Mouse (Mus musculus) forebrain, embryonic 15.5 days (tissue): ENCODE results near the gene Use1. TPM values are rescaled to one million over a fixed set of nuclear protein-coding genes. Genes with fewer than 3 reads are reported as not detected.

Experiments
- ATAC-seq: fragments of 200-750 bp; cut with Nextera tagmentation; replicated peaks from 2 replicates; pipeline ENCODE4 v1.8.0; 2017; ENCODE audit warnings: mild to moderate bottlenecking, moderate TSS enrichment, moderate library complexity
- H3K27ac ChIP-seq: fragments of 300-500 bp; sonication (generic); replicated peaks from 2 replicates; pipeline ENCODE4 v1.5.1; 2015; ENCODE audit warnings: mild to moderate bottlenecking, inconsistent platforms
- H3K27me3 ChIP-seq: fragments of 300-500 bp; sonication (generic); 2 replicates; pipeline ENCODE4 v1.6.1; 2015; ENCODE audit warnings: inconsistent platforms
- H3K36me3 ChIP-seq: fragments of 300-500 bp; sonication (generic); 2 replicates; pipeline ENCODE4 v1.6.1; 2015; ENCODE audit warnings: mild to moderate bottlenecking, inconsistent platforms
- H3K4me1 ChIP-seq: fragments of 300-500 bp; sonication (generic); 2 replicates; pipeline ENCODE4 v1.6.1; 2015; ENCODE audit warnings: inconsistent platforms
- H3K4me2 ChIP-seq: fragments of 300-500 bp; sonication (generic); replicated peaks from 2 replicates; pipeline ENCODE4 v1.6.1; 2015; ENCODE audit warnings: mild to moderate bottlenecking, inconsistent platforms
- H3K4me3 ChIP-seq: fragments of 300-500 bp; sonication (generic); 2 replicates; pipeline ENCODE4 v1.5.1; 2015; ENCODE audit warnings: mild to moderate bottlenecking, inconsistent platforms
- H3K9ac ChIP-seq: fragments of 300-500 bp; sonication (generic); replicated peaks from 2 replicates; pipeline ENCODE4 v1.6.1; 2015; ENCODE audit warnings: mild to moderate bottlenecking, inconsistent platforms
- H3K9me3 ChIP-seq: fragments of 300-500 bp; sonication (generic); 2 replicates; pipeline ENCODE4 v1.6.1; 2016; ENCODE audit warnings: inconsistent platforms
- WGBS: fragments of 180-500 bp; shearing (Covaris S2); methylation state at CpG from one replicate; pipeline ENCODE4 v1.1.7; 2015; ENCODE audit warnings: mixed read lengths; 5-methylcytosine and 5-hydroxymethylcytosine counted together
- polyA plus RNA-seq: library from polyadenylated mRNA; unstranded; fragments of >200 nt; fragmentation: Nextera tagmentation; extraction: Ambion mirVana; gene quantifications from 2 replicates; pipeline ENCODE4 v1.2.1, GENCODE M21; 2015

Use1 gene
- polyA plus RNA-seq, 1 experiment from 2014 or later = 98.4 TPM

DNA sequence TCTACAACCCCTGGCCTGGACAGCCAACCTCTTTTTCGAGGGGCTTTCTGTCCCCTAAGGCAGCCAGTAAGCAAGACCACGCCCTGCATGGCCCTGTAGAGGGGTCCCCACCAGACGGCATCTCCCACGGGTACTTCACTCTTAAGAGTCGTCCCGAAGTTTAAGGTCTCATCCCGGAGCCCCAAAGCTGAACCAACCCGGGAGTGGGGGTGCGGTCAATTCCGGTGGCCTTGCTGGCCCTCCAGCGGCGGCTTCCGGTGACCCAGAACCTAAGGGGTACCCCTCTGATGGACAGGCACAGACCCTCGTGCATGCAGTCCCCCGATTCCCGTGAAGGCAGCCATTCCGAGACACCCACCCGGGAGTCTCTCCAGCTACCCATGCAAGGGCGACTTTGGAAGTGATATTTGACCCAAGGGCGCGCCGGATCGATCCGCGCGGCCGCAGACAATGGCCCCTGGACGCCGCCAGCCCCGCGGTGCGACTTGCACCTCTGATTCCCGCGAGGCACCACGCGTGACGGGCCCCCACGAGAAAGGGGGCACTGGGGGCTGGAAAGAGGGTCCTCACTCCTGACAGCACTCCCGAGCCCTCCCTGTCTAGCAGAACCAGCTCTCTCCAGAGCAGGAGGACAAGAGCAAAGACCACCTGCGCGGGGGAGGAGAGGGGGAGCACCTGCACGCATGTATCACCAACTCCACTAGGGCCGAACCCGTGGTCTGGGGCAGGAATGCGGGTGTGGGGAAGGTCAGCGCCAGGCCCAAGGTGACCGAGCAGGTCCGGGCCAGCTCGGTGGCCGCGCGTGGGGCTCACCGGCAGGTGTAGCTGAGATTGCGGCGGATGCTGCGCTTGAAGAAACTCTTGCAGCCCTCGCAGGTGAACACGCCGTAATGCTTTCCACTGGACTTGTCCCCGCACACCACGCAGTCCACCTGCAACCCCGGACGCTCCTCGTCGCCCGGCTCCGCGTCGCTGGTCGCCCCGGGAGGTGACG is 13.8 kb downstream of the Use1 start:
- H3K27me3 ChIP-seq = peaks cover 6% of the 10 kb centered on the region; the same call in 1 of the 2 replicates
- no peak for ATAC-seq
- peak overlapping the region; percentile 75 for H3K9ac ChIP-seq
- peak overlapping the region; percentile 91 for H3K4me2 ChIP-seq
- no peaks in the 10 kb centered on the region for H3K36me3 ChIP-seq
- peak overlapping the region; percentile 66 for H3K4me3 ChIP-seq
- peaks cover 48% of the 10 kb centered on the region for H3K4me1 ChIP-seq
- no peaks in the 10 kb centered on the region for H3K9me3 ChIP-seq
- H3K27ac ChIP-seq = no peak overlapping the region
- WGBS = 1% methylated on average over 72 of the region's 72 CpGs

DNA sequence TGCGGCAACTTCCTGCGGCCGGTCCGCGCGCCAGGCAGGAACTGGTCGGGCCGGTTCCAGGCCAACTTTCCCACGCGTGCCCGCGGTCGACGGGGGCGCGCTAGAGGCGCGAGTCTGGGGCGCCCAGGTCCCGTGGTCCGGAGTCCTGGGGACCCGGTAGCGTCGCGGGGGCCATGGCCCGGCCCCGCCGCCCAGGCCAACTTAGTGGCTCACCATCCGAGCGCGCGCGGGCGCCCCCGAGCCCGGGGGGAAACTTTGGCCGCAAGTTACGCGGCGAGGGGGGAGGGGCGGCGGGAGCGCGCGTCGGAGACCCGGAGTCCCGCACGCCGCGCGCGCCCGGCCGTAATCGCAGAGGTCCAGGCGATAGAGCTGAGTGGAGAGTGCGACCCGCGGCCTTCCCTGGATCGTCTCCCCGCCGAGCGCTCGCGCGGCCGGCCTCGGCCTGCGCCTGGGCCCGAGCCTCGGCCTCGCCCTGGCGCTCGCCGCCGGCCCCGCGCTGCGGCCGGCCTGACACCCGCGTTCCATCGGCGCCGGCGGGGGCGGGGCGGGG is 14.8 kb downstream of the Use1 start, which contains the start of gene Nr2f6:
TSS of gene Nr2f6 (minus strand) at position 540 of the 550 bp plus-strand sequence.
- ATAC-seq = peak; percentile 24; the same call in 1 of the 2 replicates
- H3K9ac ChIP-seq = peak within 1 kb of the TSS; percentile 75
- peak within 1 kb of the TSS; percentile 82 for H3K27ac ChIP-seq
- peaks cover 38% of the 10 kb centered on the region for H3K4me1 ChIP-seq
- under 1% methylated on average over 63 of the region's 89 CpGs for WGBS
- no peaks in the 10 kb centered on the region for H3K36me3 ChIP-seq
- H3K4me3 ChIP-seq = peak within 1 kb of the TSS; percentile 66
- H3K27me3 ChIP-seq = peaks cover 6% of the 10 kb centered on the region; the same call in 1 of the 2 replicates
- no peaks in the 10 kb centered on the region for H3K9me3 ChIP-seq
- peak within 1 kb of the TSS; percentile 91 for H3K4me2 ChIP-seq

DNA sequence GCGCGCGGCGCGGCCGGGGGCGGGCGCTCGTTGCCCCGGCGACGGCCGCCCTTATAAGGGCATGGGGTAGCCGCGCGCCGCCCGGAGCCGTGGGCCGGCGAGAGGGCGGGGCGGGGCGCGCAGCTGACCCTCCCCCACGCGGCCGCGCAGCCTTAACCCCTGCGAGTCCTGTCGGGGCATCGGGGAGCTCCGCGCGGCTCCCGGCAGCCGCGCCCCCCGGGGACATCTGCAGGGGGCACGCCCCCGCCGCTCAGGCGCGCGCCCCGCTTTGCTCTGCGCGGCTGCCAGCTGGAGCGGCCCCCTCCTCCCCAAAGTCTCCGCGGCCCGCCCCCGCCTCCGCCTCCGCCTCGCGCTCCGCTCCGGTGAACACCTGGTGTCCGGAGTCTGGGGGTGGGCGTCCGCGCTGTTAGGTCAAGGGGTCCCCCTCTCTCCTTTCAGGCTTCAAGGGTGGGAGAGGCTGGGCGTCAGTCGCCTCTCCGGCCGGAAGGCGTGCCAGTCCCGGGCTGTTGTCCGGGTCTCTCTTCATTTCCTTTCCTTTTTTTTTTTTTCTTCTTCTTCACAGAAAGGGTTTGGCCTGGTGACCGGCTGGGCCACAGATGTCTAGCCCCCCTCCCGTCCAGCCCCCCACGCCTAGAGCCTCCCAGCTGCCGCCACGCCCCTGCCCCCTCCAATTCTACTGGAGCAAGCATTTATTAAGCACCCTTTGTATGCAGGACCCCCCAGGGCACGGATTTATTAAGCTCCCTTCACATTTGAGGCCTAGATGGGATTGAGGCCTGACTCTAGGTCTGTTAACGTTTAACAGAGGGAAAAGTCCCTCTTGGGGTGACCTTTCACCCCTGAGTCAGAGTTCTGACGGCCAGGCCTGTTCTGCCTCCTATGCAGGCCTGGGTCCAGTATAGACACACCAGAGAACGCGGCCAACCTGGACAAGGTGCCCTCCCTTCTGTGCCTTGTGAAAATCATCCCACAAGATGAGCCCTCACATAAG is 15.6 kb downstream of the Use1 start:
- WGBS = 2% methylated on average over 56 of the region's 80 CpGs
- H3K9ac ChIP-seq = peak overlapping the region; percentile 75
- ATAC-seq = peak; percentile 75
- peak overlapping the region; percentile 82 for H3K27ac ChIP-seq
- peak overlapping the region; percentile 91 for H3K4me2 ChIP-seq
- peak overlapping the region; percentile 66 for H3K4me3 ChIP-seq
- H3K4me1 ChIP-seq = peaks cover 33% of the 10 kb centered on the region
- no peaks in the 10 kb centered on the region for H3K9me3 ChIP-seq
- H3K27me3 ChIP-seq = peaks cover 6% of the 10 kb centered on the region; the same call in 1 of the 2 replicates
- H3K36me3 ChIP-seq = no peaks in the 10 kb centered on the region

DNA sequence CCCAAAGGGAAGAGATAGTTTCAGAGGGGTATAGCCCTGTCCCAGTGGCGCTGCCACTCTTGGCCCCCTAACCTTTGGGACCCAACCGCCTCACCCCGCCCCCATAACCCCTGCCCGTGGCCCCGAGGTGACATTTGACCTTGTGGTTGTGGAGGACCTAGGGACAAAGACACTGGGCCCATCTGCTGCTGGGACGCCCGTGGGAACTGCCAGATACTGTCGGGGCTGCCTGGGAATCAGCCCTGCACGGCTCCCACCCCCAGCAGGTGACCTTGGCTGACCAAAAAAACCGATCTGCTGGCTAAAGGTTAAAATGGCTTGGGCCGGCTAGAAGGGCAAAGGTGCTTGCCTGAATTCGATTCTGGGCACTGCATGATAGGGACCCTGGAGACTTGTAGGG is 16.7 kb downstream of the Use1 start:
- no peak overlapping the region for H3K4me3 ChIP-seq
- H3K27ac ChIP-seq = no peak overlapping the region
- H3K4me2 ChIP-seq = no peak overlapping the region
- peaks cover 6% of the 10 kb centered on the region; the same call in 1 of the 2 replicates for H3K27me3 ChIP-seq
- WGBS = 22% methylated on average over 12 of the region's 12 CpGs
- no peaks in the 10 kb centered on the region for H3K9me3 ChIP-seq
- no peak overlapping the region for H3K9ac ChIP-seq
- peaks cover 33% of the 10 kb centered on the region for H3K4me1 ChIP-seq
- no peak for ATAC-seq
- no peaks in the 10 kb centered on the region for H3K36me3 ChIP-seq

DNA sequence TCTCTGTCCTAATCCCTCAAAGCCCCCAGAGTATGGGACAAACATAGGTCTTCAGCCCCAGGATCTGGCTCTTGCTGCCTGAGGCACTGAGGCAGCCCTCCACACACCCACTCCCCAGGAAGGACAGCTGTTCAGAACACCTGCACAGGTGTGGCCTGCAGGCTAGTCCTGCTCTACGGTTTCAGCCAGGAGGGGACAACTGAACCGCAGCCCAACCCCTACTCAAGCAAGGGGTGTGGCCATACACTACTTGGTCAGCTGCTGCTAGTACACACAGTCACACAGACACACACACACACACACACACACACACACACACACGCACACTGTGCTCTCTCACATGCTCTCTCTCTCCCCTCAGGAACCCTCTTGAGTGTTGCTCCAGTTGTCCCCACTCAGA is 17.2 kb downstream of the Use1 start:
- Histone ChIP-seq H3K9me3 (no peaks in the 10 kb centered on the region), H3K4me2 (no peak overlapping the region), H3K9ac (no peak overlapping the region), H3K4me3 (no peak overlapping the region), H3K36me3 (no peaks in the 10 kb centered on the region), H3K27me3 (peaks cover 6% of the 10 kb centered on the region; the same call in 1 of the 2 replicates), H3K4me1 (peaks cover 33% of the 10 kb centered on the region), H3K27ac (no peak overlapping the region)
- WGBS = 63% methylated on average over 3 of the region's 3 CpGs
- no peak for ATAC-seq

DNA sequence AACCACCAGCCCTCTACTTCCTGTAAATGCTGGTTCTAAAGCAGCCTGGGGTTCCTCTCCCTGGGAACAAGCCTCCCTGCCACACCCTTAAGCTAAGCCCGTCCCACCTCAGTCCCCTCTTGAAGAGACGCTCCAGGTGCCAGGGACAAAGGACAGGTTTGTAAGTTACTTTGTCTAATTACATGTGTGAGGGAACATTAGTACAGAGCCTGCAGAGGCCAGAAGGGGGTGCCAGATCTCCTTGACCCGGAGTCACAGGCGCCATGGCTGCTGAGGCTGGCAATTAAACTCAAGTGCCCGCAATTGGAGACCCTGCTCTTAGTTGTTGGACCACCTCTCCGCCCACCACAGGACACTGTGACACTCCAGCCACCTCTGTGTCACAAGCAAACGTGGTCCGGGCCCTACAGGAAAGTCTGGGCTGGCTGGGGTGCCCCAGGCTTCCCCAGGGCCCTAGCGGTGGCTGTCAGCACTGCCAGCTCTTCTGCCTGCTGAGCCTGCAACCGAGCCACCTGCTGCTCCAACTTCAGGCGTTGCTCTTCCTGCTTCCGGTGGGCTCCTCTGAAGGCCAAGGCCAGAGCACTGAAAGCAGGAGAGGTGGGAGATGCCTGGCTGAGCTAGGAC is 18.7 kb downstream of the Use1 start:
- Histone ChIP-seq H3K4me2 (no peak overlapping the region), H3K27me3 (peaks cover 6% of the 10 kb centered on the region; the same call in 1 of the 2 replicates), H3K9ac (no peak overlapping the region), H3K4me1 (peaks cover 19% of the 10 kb centered on the region), H3K4me3 (no peak overlapping the region), H3K36me3 (no peaks in the 10 kb centered on the region), H3K9me3 (no peaks in the 10 kb centered on the region), H3K27ac (no peak overlapping the region)
- ATAC-seq = no peak
- 80% methylated on average over 12 of the region's 12 CpGs for WGBS

DNA sequence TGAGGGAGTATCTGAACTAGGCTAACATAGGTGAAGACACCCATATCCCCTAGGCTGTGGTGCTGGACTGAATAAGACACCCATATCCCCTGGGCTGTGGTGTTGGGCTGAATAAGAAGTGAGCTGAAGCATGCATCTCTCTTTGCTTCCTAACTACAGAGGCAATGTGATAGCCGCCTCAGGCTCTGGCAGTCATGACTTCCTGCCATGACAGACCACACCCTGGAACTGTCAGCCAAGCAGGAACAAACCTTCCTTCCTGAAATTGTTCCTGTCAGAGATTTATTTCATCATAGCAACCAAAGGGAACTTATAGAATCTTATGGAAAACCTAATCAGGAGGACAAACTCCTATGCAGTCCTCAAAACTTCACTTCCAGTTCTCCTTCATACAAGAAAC is 21.6 kb downstream of the Use1 start:
- Histone ChIP-seq H3K4me2 (no peak overlapping the region), H3K9me3 (no peaks in the 10 kb centered on the region), H3K9ac (no peak overlapping the region), H3K27ac (no peak overlapping the region), H3K4me1 (0 out of 2 replicates have a peak, but pooled peaks cover 2% of the 10 kb centered on the region), H3K27me3 (no peaks in the 10 kb centered on the region), H3K36me3 (no peaks in the 10 kb centered on the region), H3K4me3 (no peak overlapping the region)
- 84% methylated on average over 1 of the region's 1 CpGs for WGBS
- ATAC-seq = no peak

DNA sequence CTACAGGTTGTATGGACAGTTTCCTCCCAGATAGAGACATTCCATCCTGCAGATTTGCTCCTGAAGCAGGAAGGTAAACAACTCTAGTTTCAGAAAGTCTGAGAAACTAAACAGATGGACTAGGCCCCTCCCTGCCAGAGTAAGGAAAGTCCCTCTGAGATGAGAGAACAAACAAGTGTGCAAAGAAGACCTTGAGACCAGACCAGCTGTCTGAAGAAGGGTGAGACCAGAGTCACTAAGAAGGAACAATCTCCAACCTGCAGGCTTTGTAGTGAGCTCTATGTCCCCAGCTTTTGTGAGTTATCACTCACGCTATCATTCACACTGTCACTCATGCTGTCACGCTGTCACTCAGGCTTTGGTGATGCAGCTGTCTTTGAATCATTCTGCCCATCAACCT is 25.0 kb downstream of the Use1 start:
- no peak for ATAC-seq
- Histone ChIP-seq H3K27me3 (no peaks in the 10 kb centered on the region), H3K9me3 (no peaks in the 10 kb centered on the region), H3K4me1 (peaks cover 8% of the 10 kb centered on the region), H3K27ac (no peak overlapping the region), H3K4me3 (no peak overlapping the region), H3K9ac (no peak overlapping the region), H3K4me2 (no peak overlapping the region), H3K36me3 (no peaks in the 10 kb centered on the region)
- 90% methylated on average over 2 of the region's 2 CpGs for WGBS

DNA sequence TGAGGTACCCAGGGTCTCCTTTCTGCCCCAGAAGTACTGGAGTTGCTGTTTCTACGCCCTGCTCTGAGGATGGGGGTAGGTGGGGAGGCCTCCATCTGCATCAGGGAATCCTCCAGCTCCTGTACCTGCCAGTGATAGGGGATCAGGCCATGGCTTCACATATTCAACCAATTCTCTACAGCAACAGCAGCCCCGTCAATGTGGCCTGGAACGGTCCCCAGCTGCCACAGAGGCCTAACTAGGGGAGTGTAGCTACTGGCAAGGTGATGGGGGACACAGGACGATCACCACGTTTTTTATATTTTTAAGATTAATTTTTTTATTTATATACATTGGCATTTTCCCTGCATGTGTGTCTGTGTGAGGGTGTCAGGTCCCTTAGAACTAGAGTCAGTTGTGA is 25.7 kb downstream of the Use1 start:
- Histone ChIP-seq H3K9ac (no peak overlapping the region), H3K4me1 (peaks cover 12% of the 10 kb centered on the region), H3K4me2 (no peak overlapping the region), H3K27me3 (no peaks in the 10 kb centered on the region), H3K27ac (no peak overlapping the region), H3K36me3 (no peaks in the 10 kb centered on the region), H3K4me3 (no peak overlapping the region), H3K9me3 (no peaks in the 10 kb centered on the region)
- ATAC-seq = no peak
- 70% methylated on average over 5 of the region's 5 CpGs for WGBS

DNA sequence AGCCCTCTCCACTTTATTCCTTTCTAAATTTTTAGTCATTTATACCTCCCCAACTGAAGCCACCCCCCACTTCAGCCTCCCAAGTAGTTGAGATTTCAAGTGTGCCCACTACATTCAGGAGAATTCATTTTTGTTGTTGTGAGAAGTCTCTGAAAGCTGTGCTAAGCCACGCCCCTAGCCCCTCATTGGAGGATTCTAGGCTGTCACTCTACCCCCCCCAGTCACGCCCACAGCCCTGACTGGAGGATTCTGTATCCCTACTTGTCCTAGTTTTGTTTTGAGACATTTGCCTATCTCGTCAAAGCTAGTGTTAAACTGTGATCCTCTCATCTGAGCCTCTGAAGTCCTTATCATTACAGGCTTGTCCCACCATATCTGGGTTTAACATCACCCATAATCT is 26.2 kb downstream of the Use1 start:
- H3K9ac ChIP-seq = no peak overlapping the region
- no peaks in the 10 kb centered on the region for H3K36me3 ChIP-seq
- no peak overlapping the region for H3K4me3 ChIP-seq
- no peaks in the 10 kb centered on the region for H3K9me3 ChIP-seq
- no peaks in the 10 kb centered on the region for H3K27me3 ChIP-seq
- no peak overlapping the region for H3K4me2 ChIP-seq
- ATAC-seq = no peak
- peaks cover 17% of the 10 kb centered on the region for H3K4me1 ChIP-seq
- H3K27ac ChIP-seq = no peak overlapping the region
- 7% methylated on average over 3 of the region's 3 CpGs for WGBS

DNA sequence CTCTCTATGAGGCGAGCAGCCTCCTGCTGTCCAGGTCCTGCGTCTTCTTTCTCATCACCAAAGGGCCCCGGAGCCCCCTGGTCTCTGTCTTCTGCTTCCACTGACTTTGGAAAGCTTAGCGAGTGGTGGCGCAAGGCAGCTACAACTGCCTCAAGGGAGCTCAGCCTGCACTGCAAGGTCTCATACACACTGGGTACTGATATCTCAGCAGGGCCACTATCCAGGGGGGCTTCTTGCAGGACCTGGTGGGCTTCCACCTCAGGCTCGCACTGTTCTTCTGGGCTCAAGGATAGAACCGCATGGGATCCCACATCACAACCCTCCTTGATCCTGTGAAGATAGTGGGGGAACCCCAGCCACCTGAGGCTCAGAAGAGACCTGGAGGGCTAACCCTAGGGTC is 27.8 kb downstream of the Use1 start:
- Histone ChIP-seq H3K4me3 (no peak overlapping the region), H3K4me1 (peaks cover 17% of the 10 kb centered on the region), H3K9ac (no peak overlapping the region), H3K9me3 (no peaks in the 10 kb centered on the region), H3K36me3 (peaks cover 10% of the 10 kb centered on the region), H3K27me3 (no peaks in the 10 kb centered on the region), H3K4me2 (no peak overlapping the region), H3K27ac (no peak overlapping the region)
- ATAC-seq = no peak
- WGBS = 80% methylated on average over 7 of the region's 7 CpGs
